Mouse (Mus musculus) heart, adult 9 months (tissue): ENCODE measurements around the gene Aldob.
A peak's percentile ranks its signal among the peaks of the same experiment; 100 is the strongest.

Experiments used
- DNase-seq, 2 experiments: peaks; one replicate each; pipeline ENCODE4 v3.0.0; 2022; ENCODE audit warnings: low spot score in 2 of 2

The Aldob gene

GRCm38 (mm10) chr4:49549383-49549782 lies at the start of gene Aldob:
Gene Aldob, minus strand, starts transcription at chr4:49549546.
- no peak for DNase-seq

GRCm38 (mm10) chr4:49597183-49598100 lies 48.1 kb upstream of the Aldob start, which contains the start of gene Tmem246:
Gene Tmem246, minus strand, starts transcription at chr4:49597876.
- peak; percentile 77 to 82 for DNase-seq

GRCm38 (mm10) chr4:49596846-49597182 lies 47.5 kb upstream of the Aldob start:
- no peak for DNase-seq

GRCm38 (mm10) chr4:49590152-49590551 lies 40.8 kb upstream of the Aldob start:
- DNase-seq, result no peak

GRCm38 (mm10) chr4:49586811-49587210 lies 37.5 kb upstream of the Aldob start:
- peak; percentile 31 to 32 for DNase-seq

GRCm38 (mm10) chr4:49585524-49586101 lies 36.3 kb upstream of the Aldob start:
- peak; percentile 64 to 67 for DNase-seq

GRCm38 (mm10) chr4:49583965-49584831 lies 34.9 kb upstream of the Aldob start:
- DNase-seq, result peak in 1 of 2 experiments; percentile 22

GRCm38 (mm10) chr4:49581256-49581655 lies 31.9 kb upstream of the Aldob start:
- no peak for DNase-seq

GRCm38 (mm10) chr4:49572194-49572593 lies 22.8 kb upstream of the Aldob start:
- DNase-seq, result no peak

- peak; percentile 50 to 65 for DNase-seq
These were observed 18.3 kb upstream of the Aldob start for GRCm38 (mm10) chr4:49567613-49568012.

- DNase-seq, result peak; percentile 74 to 82
These were observed 10.8 kb upstream of the Aldob start for GRCm38 (mm10) chr4:49559915-49560772.

GRCm38 (mm10) chr4:49558181-49558580 lies 8.8 kb upstream of the Aldob start:
- DNase-seq, result no peak

- DNase-seq, result no peak
These were observed 8.0 kb upstream of the Aldob start for GRCm38 (mm10) chr4:49557375-49557774.

- DNase-seq, result no peak
These were observed 4.0 kb upstream of the Aldob start for GRCm38 (mm10) chr4:49553380-49553779.

- DNase-seq, result no peak
These were observed 1.7 kb downstream of the Aldob start for GRCm38 (mm10) chr4:49547544-49548219.

- DNase-seq, result no peak
These were observed 2.3 kb downstream of the Aldob start for GRCm38 (mm10) chr4:49546873-49547543.

- no peak for DNase-seq
These were observed 3.3 kb downstream of the Aldob start for GRCm38 (mm10) chr4:49546026-49546425.

GRCm38 (mm10) chr4:49540966-49541365 lies 8.4 kb downstream of the Aldob start:
- peak in 1 of 2 experiments; percentile 15 for DNase-seq

- no peak for DNase-seq
These were observed 9.7 kb downstream of the Aldob start for GRCm38 (mm10) chr4:49539665-49540064.

- DNase-seq, result no peak
These were observed 12.7 kb downstream of the Aldob start for GRCm38 (mm10) chr4:49536671-49537070.
